Mouse (Mus musculus) intestine, embryonic 16.5 days (tissue): ENCODE measurements around the gene Nwd1. TPM values are rescaled to one million over a fixed set of nuclear protein-coding genes. Genes with fewer than 3 reads are reported as not detected.
A peak's percentile ranks its signal among the peaks of the same experiment; 100 is the strongest.

Experiments
- ATAC-seq: fragments of 200-750 bp; cut with Nextera tagmentation; 2 replicates; pipeline ENCODE4 v1.8.0; 2017; ENCODE audit warnings: moderate TSS enrichment, moderate library complexity
- H3K27ac ChIP-seq: fragments of 300-500 bp; sonication (generic); 2 replicates; pipeline ENCODE4 v1.5.1; 2014; ENCODE audit warnings: mild to moderate bottlenecking, low read length
- H3K27me3 ChIP-seq: fragments of 300-500 bp; sonication (generic); replicated peaks from 2 replicates; pipeline ENCODE4 v1.6.1; 2014; ENCODE audit warnings: low read length, control low read depth, mixed read lengths; ENCODE audit not compliant: control insufficient read depth, insufficient read depth
- H3K36me3 ChIP-seq: fragments of 300-500 bp; sonication (generic); 2 replicates; pipeline ENCODE4 v1.6.1; 2014; ENCODE audit warnings: low read length, control low read depth; ENCODE audit not compliant: control insufficient read depth, insufficient read depth
- H3K4me1 ChIP-seq: fragments of 300-500 bp; sonication (generic); 2 replicates; pipeline ENCODE4 v1.6.1; 2014; ENCODE audit warnings: low read length, control low read depth, mixed read lengths; ENCODE audit not compliant: control insufficient read depth, insufficient read depth
- H3K4me2 ChIP-seq: fragments of 300-500 bp; sonication (generic); 2 replicates; pipeline ENCODE4 v1.6.1; 2014; ENCODE audit warnings: low read depth, low read length, control low read depth
- H3K4me3 ChIP-seq: fragments of 300-500 bp; sonication (generic); 2 replicates; pipeline ENCODE4 v1.5.1; 2014; ENCODE audit warnings: mild to moderate bottlenecking, low read length
- H3K9ac ChIP-seq: fragments of 300-500 bp; sonication (generic); 2 replicates; pipeline ENCODE4 v1.6.1; 2014; ENCODE audit warnings: low read depth, low read length
- H3K9me3 ChIP-seq: fragments of 300-500 bp; sonication (generic); 2 replicates; pipeline ENCODE4 v1.6.1; 2016; ENCODE audit warnings: low read length, control low read depth; ENCODE audit not compliant: control insufficient read depth
- WGBS: fragments of 180-500 bp; shearing (Covaris S2); extraction: QIAGEN DNeasy Blood & Tissue Kit; methylation state at CpG from one replicate; pipeline ENCODE4 v1.1.7; 2014; 5-methylcytosine and 5-hydroxymethylcytosine counted together
- polyA plus RNA-seq: library from polyadenylated mRNA; unstranded; fragments of >200 nt; fragmentation: Nextera tagmentation; extraction: Ambion mirVana; gene quantifications from 2 replicates; pipeline ENCODE4 v1.2.1, GENCODE M21; 2015

Nwd1 gene
- polyA plus RNA-seq, 1 experiment from 2014 or later = 0.12 TPM

- no peak overlapping the region for H3K4me3 ChIP-seq
- H3K4me2 ChIP-seq = no peak overlapping the region
- peaks cover 38% of the 10 kb centered on the region for H3K36me3 ChIP-seq
- 79% methylated on average over 5 of the region's 5 CpGs for WGBS
- no peak overlapping the region for H3K9ac ChIP-seq
- no peaks in the 10 kb centered on the region for H3K27me3 ChIP-seq
- ATAC-seq = no peak
- no peaks in the 10 kb centered on the region; the same call in 1 of the 2 replicates for H3K4me1 ChIP-seq
- H3K9me3 ChIP-seq = no peaks in the 10 kb centered on the region
- no peak overlapping the region for H3K27ac ChIP-seq
Measured at GRCm38 (mm10) chr8:72735001-72735400, 88.5 kb downstream of the Nwd1 start.

DNA sequence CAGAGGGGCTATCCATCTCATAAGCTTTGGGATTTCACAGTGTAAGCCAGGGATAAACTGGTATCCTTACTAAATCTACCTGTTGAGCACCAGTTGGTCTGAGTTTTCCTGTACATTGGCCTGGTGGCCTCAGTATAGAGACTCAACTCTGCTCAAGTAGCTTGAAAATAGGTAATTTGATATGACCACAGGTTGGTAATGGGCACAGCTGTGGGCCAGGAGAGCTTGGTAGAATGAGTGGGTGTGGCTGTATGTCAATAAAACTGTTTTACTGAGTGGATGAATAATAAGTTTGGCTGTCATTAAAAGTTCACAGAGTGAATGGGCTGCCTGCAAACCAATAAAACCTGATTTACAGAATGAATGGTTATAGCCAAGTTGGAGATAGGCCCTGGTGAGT, 90.4 kb downstream of the Nwd1 start:
- Histone ChIP-seq H3K27me3 (no peaks in the 10 kb centered on the region), H3K36me3 (peaks cover 36% of the 10 kb centered on the region), H3K4me3 (no peak overlapping the region), H3K4me2 (no peak overlapping the region), H3K27ac (no peak overlapping the region), H3K4me1 (no peaks in the 10 kb centered on the region; the same call in 1 of the 2 replicates), H3K9ac (no peak overlapping the region), H3K9me3 (no peaks in the 10 kb centered on the region)
- no peak for ATAC-seq

DNA sequence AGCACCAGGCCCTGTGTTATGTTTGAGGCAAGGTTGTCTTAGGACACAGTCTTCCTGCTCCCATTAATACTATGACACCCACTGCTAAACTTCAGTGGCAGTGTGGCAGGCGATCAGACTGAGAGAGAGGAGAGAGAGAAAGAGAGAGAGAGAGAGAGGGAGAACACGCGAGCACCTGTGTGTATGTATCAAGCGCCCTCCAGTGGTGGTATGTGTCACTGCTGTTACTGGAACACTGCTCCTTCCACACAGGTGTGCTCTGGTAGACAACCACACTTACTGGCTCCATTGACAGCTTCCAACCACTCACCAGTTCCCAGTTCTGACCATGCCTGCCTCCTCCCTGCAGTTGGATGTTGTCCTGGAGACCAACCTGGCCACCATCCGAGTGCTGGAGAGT, 99.5 kb downstream of the Nwd1 start:
- Histone ChIP-seq H3K4me3 (no peak overlapping the region), H3K36me3 (peaks cover 31% of the 10 kb centered on the region), H3K4me2 (no peak overlapping the region), H3K27me3 (no peaks in the 10 kb centered on the region), H3K4me1 (no peaks in the 10 kb centered on the region), H3K27ac (no peak overlapping the region), H3K9ac (no peak overlapping the region), H3K9me3 (no peaks in the 10 kb centered on the region)
- 39% methylated on average over 5 of the region's 5 CpGs for WGBS
- ATAC-seq = peak; percentile 40

- no peaks in the 10 kb centered on the region for H3K4me1 ChIP-seq
- no peaks in the 10 kb centered on the region for H3K9me3 ChIP-seq
- 92% methylated on average over 26 of the region's 26 CpGs for WGBS
- H3K27me3 ChIP-seq = no peaks in the 10 kb centered on the region
- H3K4me3 ChIP-seq = no peak overlapping the region
- peaks cover 32% of the 10 kb centered on the region for H3K36me3 ChIP-seq
- H3K4me2 ChIP-seq = no peak overlapping the region
- H3K27ac ChIP-seq = no peak overlapping the region
- no peak for ATAC-seq
- no peak overlapping the region for H3K9ac ChIP-seq
Measured at GRCm38 (mm10) chr8:72749846-72750245, 103.3 kb downstream of the Nwd1 start.

GRCm38 (mm10) chr8:72750266-72750665, 103.8 kb downstream of the Nwd1 start:
- Histone ChIP-seq H3K27ac (no peak overlapping the region), H3K4me3 (no peak overlapping the region), H3K4me2 (no peak overlapping the region), H3K4me1 (no peaks in the 10 kb centered on the region), H3K9ac (no peak overlapping the region), H3K9me3 (no peaks in the 10 kb centered on the region), H3K27me3 (no peaks in the 10 kb centered on the region), H3K36me3 (peaks cover 32% of the 10 kb centered on the region)
- no peak for ATAC-seq
- WGBS = 96% methylated on average over 6 of the region's 6 CpGs

DNA sequence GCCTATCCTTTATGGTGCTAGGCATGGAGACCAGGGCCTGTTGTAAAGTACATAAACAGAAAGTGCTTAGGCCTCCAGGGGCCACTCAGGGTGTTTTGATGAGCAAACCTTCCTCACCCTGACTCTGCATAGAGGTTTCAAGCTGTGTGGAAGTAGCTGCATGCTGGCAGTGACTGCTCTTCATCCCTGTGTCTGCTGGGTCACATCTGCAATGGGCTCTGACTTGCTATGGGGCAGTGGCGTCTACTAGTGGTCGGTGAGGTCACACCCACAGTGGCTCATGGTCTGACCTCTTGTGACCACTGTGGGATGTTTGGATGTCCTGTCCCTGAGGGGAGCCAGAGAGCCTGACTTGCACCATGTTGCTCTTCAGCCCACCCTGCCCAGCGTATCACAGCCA, 104.6 kb downstream of the Nwd1 start:
- WGBS = 77% methylated on average over 3 of the region's 3 CpGs
- H3K4me2 ChIP-seq = no peak overlapping the region
- H3K9me3 ChIP-seq = no peaks in the 10 kb centered on the region
- H3K27me3 ChIP-seq = no peaks in the 10 kb centered on the region
- no peak overlapping the region for H3K4me3 ChIP-seq
- no peak overlapping the region for H3K27ac ChIP-seq
- no peak for ATAC-seq
- H3K36me3 ChIP-seq = peaks cover 32% of the 10 kb centered on the region
- H3K4me1 ChIP-seq = no peaks in the 10 kb centered on the region
- no peak overlapping the region for H3K9ac ChIP-seq

- H3K9ac ChIP-seq = no peak overlapping the region
- H3K36me3 ChIP-seq = peaks cover 35% of the 10 kb centered on the region
- H3K4me3 ChIP-seq = no peak overlapping the region
- 80% methylated on average over 3 of the region's 3 CpGs for WGBS
- H3K4me2 ChIP-seq = no peak overlapping the region
- H3K27me3 ChIP-seq = no peaks in the 10 kb centered on the region
- H3K4me1 ChIP-seq = no peaks in the 10 kb centered on the region
- H3K9me3 ChIP-seq = no peaks in the 10 kb centered on the region
- no peak for ATAC-seq
- H3K27ac ChIP-seq = no peak overlapping the region
Measured at GRCm38 (mm10) chr8:72752289-72752688, 105.8 kb downstream of the Nwd1 start.

- Histone ChIP-seq H3K36me3 (peaks cover 34% of the 10 kb centered on the region), H3K9ac (no peak overlapping the region), H3K9me3 (no peaks in the 10 kb centered on the region), H3K4me3 (no peak overlapping the region), H3K4me1 (no peaks in the 10 kb centered on the region), H3K4me2 (no peak overlapping the region), H3K27ac (no peak overlapping the region), H3K27me3 (no peaks in the 10 kb centered on the region)
- ATAC-seq = no peak
- WGBS = 95% methylated on average over 9 of the region's 9 CpGs
Measured at GRCm38 (mm10) chr8:72753165-72753564, 106.7 kb downstream of the Nwd1 start.

DNA sequence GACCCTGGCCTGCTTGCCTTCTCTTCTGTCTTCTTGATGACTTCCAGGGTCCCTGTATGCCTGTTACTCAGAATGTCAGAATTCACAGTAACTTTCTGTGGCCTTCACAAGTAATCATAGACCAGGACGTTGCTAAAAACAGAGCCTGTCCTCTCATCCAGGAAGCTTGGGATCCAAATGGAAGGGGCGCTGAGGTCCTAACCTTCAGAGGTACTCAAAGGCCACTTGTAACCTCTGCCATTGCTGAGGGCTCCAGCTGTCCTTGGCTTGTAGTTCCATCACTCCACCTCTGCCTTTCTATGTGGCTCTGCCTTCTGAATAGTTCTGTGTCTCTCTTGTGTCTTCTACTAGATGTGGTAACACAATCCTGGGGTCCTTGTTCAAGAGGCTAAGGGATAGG, 107.3 kb downstream of the Nwd1 start:
- H3K4me3 ChIP-seq = no peak overlapping the region
- H3K4me1 ChIP-seq = no peaks in the 10 kb centered on the region
- H3K27ac ChIP-seq = no peak overlapping the region
- 97% methylated on average over 2 of the region's 2 CpGs for WGBS
- H3K36me3 ChIP-seq = peaks cover 36% of the 10 kb centered on the region
- H3K4me2 ChIP-seq = no peak overlapping the region
- H3K27me3 ChIP-seq = no peaks in the 10 kb centered on the region
- ATAC-seq = no peak
- no peaks in the 10 kb centered on the region for H3K9me3 ChIP-seq
- H3K9ac ChIP-seq = no peak overlapping the region

DNA sequence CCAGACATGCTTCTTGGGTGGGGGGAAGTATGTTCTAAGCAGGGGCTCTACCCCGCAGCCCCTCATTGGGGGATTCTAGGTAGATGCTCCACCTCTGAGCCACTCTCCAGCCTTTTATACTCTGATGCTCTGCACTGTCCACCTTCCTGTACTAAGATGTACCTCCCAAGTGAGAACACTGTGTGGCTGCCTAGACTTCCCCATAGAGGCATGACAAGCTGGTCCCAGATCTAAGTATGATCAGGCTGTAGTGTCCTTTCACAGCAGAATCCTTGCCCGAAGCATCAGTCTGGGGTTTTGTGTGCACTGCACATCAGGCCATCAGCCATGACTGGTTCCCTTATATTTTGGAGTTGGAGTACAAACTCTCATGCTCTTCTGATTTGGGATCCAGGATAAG, 109.5 kb downstream of the Nwd1 start:
- Histone ChIP-seq H3K4me1 (0 out of 2 replicates have a peak, but pooled peaks cover under 1% of the 10 kb centered on the region), H3K27ac (no peak overlapping the region), H3K9me3 (no peaks in the 10 kb centered on the region), H3K4me2 (no peak overlapping the region), H3K9ac (no peak overlapping the region), H3K27me3 (no peaks in the 10 kb centered on the region), H3K4me3 (no peak overlapping the region), H3K36me3 (peaks cover 24% of the 10 kb centered on the region)
- no peak for ATAC-seq
- 94% methylated on average over 2 of the region's 2 CpGs for WGBS
